Mouse (Mus musculus) thymus, adult 2 months (tissue): Measurements from ENCODE around the gene Gm47995. TPM values are rescaled to one million over a fixed set of nuclear protein-coding genes. Genes with fewer than 3 reads are reported as not detected.

Experiments used
- DNase-seq: peaks from one replicate; pipeline ENCODE4 v3.0.0; 2021
- H3K27ac ChIP-seq: fragments of 200-500 bp; 2 replicates; pipeline ENCODE4 v1.5.1; 2012; ENCODE audit warnings: low read length, control low read depth; ENCODE audit not compliant: control insufficient read depth, insufficient read depth
- H3K27me3 ChIP-seq: fragments of 200-500 bp; 2 replicates; pipeline ENCODE4 v1.6.1; 2012; ENCODE audit warnings: mild to moderate bottlenecking, low read length, moderate library complexity, mixed read lengths; ENCODE audit not compliant: control insufficient read depth, insufficient read depth
- H3K36me3 ChIP-seq: fragments of 200-500 bp; 2 replicates; pipeline ENCODE4 v1.6.1; 2012; ENCODE audit warnings: mild to moderate bottlenecking, low read length, moderate library complexity; ENCODE audit not compliant: control insufficient read depth, insufficient read depth
- H3K4me1 ChIP-seq: fragments of 200-500 bp; replicated peaks from 2 replicates; pipeline ENCODE4 v1.6.1; 2012; ENCODE audit warnings: low read length; ENCODE audit not compliant: control insufficient read depth, insufficient read depth
- H3K4me3 ChIP-seq: fragments of 200-500 bp; 2 replicates; pipeline ENCODE4 v1.5.1; 2012; ENCODE audit warnings: mild to moderate bottlenecking, low read length, control low read depth, moderate library complexity; ENCODE audit not compliant: control insufficient read depth, insufficient read depth
- CTCF ChIP-seq: fragments of 200-500 bp; IDR thresholded peaks from 2 replicates; pipeline ENCODE4 v1.5.1; 2012; ENCODE audit warnings: mild to moderate bottlenecking, control low read depth, low read length, moderate library complexity, borderline replicate concordance; ENCODE audit not compliant: control insufficient read depth, poor library complexity, insufficient read depth; ENCODE audit errors: extremely low read depth
- POLR2A ChIP-seq: fragments of 200-500 bp; IDR thresholded peaks from 2 replicates; pipeline ENCODE4 v1.6.1; 2012; ENCODE audit warnings: mild to moderate bottlenecking, low read length, control low read depth, moderate library complexity; ENCODE audit not compliant: control insufficient read depth, poor library complexity, insufficient read depth; ENCODE audit errors: extremely low read depth
- WGBS: fragments of 180-500 bp; shearing (Covaris S2); methylation state at CpG from one replicate; pipeline ENCODE4 v1.1.7; 2018; 5-methylcytosine and 5-hydroxymethylcytosine counted together
- polyA plus RNA-seq: library from polyadenylated mRNA; depleted of rRNA; stranded (reverse); fragments of >200 nt; gene quantifications from 2 replicates; pipeline ENCODE4 v1.2.3, GENCODE M21; 2012; rRNA removed

Gm47995 gene
- polyA plus RNA-seq, 1 experiment, result not detected

GRCm38 (mm10) chr1:151245846-151246245, 47.6 kb downstream of the Gm47995 start:
- H3K27ac ChIP-seq, result no peak overlapping the region
- H3K4me3 ChIP-seq, result no peak overlapping the region
- no peak for DNase-seq
- H3K4me1 ChIP-seq, result peaks cover 11% of the 10 kb centered on the region
- H3K27me3 ChIP-seq, result no peaks in the 10 kb centered on the region
- TF ChIP-seq CTCF (no peak), POLR2A (no peak)
- 88% methylated on average over 2 of the region's 2 CpGs for WGBS
- no peaks in the 10 kb centered on the region for H3K36me3 ChIP-seq

Other genes with a start within 250 kb of the Gm47995 start
- gene Hmcn1, start 205.0 kb upstream of the Gm47995 start, polyA plus RNA-seq, result 0.34 and 0.92 TPM in 2 replicates
- gene Gm47985, start 15.9 kb upstream of the Gm47995 start, polyA plus RNA-seq, result 0.13 TPM in 1 of 2 replicates, not detected in the other
- not detected in 2 replicates for gene Gm8947, start 6.1 kb upstream of the Gm47995 start, polyA plus RNA-seq
- not detected in 2 replicates for gene 3110040M04Rik, start 5.7 kb downstream of the Gm47995 start, polyA plus RNA-seq
- not detected in 2 replicates for gene Gm47996, start 11.7 kb downstream of the Gm47995 start, polyA plus RNA-seq
- gene Ivns1abp, start 146.0 kb downstream of the Gm47995 start, polyA plus RNA-seq, result 85.7 and 93.8 TPM in 2 replicates
- gene Swt1, start 230.0 kb downstream of the Gm47995 start, polyA plus RNA-seq, result 7.7 and 10.2 TPM in 2 replicates
- gene Trmt1l, start 230.1 kb downstream of the Gm47995 start, polyA plus RNA-seq, result 21.8 and 22.9 TPM in 2 replicates